Mouse (Mus musculus) myocyte (in vitro differentiated cells): Measurements from ENCODE around the gene Rptor.

ENCODE experiments used
- POLR2A ChIP-seq: IDR thresholded peaks from one replicate; pipeline ENCODE4 v1.6.1; 2011; ENCODE audit warnings: low read depth, mild to moderate bottlenecking, control low read depth, moderate library complexity; ENCODE audit not compliant: insufficient read length
- TCF12 ChIP-seq: IDR thresholded peaks from one replicate; pipeline ENCODE4 v1.6.1; 2011; ENCODE audit warnings: mild to moderate bottlenecking, control low read depth; ENCODE audit not compliant: poor library complexity, insufficient read depth, severe bottlenecking

DNA sequence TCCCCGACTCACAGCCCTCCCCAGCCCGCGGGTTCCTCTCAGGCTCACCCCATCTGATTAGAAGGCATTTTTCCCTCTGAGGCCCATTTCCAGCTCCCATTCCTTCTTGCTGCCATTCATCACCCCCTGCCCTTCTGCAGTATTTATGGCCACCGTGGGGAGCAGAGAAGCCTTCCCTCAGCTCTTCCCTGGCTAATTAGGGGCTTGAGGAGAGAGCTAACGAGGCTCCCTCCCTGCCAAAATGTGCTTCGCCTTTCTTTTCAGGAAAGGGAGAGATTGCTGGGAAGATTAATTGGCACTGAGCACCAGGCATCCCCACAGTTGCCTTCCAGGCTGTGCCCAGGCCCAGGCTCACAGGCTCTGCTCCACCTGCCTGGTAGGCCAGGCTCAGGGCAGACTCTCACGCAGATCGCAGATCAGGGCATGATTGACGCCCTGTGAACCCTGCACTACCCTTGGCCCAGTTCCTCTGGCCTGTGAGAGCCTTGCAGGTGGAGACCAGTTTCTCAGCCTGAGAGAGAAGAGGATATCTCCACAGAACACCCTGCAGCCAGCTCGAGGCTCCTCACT is 291.0 kb downstream of the Rptor start:
- TF ChIP-seq TCF12 (no peak), POLR2A (no peak)
